Mouse (Mus musculus) embryonic fibroblast, embryonic 13.5 days (primary cell): ENCODE data around the gene Pdxp.

Experiments
- CTCF ChIP-seq: IDR thresholded peaks from 2 replicates; pipeline ENCODE4 v1.5.1; 2011; ENCODE audit warnings: mild to moderate bottlenecking, control low read depth, low read length, moderate library complexity, borderline replicate concordance; ENCODE audit not compliant: insufficient read depth
- POLR2A ChIP-seq: IDR thresholded peaks from 2 replicates; pipeline ENCODE4 v1.6.1; 2011; ENCODE audit warnings: low read depth, mild to moderate bottlenecking, control low read depth, low read length, moderate library complexity

DNA sequence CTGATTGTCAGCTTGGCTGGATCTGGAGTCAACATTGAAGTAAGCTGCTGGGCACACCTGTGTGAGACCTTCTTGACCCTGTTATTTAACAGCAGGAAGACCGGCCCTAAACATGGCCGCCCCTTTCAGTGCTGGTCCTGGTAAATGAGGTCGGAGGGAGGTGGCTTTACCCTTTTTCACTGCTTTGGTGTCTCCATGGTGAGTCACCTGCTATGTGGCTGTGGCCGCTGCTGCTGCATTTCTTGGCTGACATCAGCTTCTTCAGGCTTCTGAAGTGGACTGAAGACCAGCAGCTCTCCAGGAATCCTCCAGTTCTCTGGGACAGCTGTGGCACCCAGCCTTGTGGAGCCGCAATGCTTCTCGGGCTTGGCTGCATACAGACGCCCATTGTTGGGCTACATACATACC, 44.9 kb upstream of the Pdxp start:
- TF ChIP-seq CTCF = no peak
- no peak for TF ChIP-seq POLR2A
